Mouse (Mus musculus) ES-Bruce4 (cell line): ENCODE data around the gene Ovol1.

ENCODE experiments used
- CTCF ChIP-seq: IDR thresholded peaks from one replicate; pipeline ENCODE4 v1.8.1; 2011; ENCODE audit warnings: low read depth, low read length
- EP300 ChIP-seq: IDR thresholded peaks from 2 replicates; pipeline ENCODE4 v1.6.1; 2011; ENCODE audit warnings: low read depth, low read length; ENCODE audit not compliant: insufficient read depth

DNA sequence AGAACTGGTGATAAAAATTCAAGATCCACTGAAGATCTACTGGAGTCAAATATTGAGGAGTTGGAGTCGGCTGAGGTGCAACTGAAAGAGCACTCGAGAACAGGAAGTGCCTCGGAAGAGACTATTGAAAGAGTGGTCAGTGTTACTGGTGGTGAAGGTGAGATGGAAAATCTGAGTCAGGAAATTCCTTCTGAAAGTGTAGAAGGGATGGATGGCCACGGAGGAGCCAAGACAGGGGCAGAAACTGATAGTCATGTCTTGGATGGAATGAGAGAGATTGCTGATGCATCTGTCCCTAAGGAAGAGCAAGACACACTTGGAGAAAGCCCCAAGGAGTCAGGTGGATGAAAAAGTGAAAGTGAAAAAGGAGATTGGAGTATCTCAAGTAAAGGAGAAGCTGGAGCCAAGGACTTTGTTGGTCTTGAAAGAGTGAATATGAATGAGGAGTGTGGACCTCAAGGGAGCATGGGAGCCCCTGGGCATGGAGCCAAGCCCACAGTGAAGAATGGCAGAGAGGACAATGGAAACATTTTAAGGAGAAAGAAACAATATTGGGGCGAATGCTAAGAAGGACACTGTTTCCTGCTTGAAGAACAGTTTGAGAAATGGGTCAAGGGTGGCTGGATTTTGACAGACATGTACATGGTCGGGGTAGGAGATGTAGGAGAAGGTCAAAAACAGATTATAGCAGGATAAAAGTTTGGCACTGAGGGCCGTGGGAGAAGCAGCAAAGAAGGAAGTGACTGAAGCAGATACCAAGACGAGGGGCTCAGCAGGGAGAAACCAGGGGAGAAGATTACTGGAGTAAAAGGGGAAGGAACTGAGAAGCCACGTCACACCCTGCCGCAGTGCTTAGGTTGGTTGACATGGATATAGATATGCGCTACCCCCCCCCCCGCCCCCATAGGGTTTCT, 48.1 kb downstream of the Ovol1 start:
- TF ChIP-seq CTCF: no peak
- TF ChIP-seq EP300: no peak
